Mouse (Mus musculus): ENCODE measurements around the gene Ehmt1.
A peak's percentile ranks its signal among the peaks of the same experiment; 100 is the strongest.

Gene Ehmt1

GRCm38 (mm10) chr2:24805621-24806020 lies 113.8 kb downstream of the Ehmt1 start:
- DNase-seq (ENCODE audit: low spot score) = no peak

DNA sequence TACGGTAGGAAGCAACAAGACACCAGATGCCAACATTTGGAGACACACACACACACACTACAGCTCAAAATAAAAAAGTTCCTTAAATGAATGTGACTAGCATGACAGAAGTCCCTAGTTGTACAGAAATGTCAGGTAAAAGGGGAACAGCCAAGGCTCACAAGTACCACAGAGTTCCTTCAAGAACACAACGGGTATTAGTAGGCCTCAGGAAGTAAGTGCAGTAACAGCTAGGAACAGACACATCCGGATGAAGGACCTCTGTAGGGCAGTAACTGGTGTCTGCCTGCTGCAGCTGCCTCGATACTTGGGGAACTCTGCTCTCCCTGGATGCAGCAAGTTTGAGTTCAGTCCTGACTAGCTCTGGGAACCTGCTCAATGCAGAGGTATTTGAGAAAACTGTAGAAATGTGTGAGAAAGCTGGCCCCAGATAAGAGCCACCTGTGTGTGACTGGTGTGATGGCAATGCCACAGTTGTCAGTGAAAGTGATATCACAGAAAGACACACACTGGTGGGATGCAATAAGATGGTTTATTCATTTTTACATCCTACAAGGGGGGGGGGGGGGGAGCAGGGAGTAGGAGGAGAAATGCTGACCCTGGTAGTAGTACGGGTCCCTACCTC lies 122.5 kb downstream of the Ehmt1 start:
- DNase-seq (ENCODE audit: low spot score) = no peak

DNA sequence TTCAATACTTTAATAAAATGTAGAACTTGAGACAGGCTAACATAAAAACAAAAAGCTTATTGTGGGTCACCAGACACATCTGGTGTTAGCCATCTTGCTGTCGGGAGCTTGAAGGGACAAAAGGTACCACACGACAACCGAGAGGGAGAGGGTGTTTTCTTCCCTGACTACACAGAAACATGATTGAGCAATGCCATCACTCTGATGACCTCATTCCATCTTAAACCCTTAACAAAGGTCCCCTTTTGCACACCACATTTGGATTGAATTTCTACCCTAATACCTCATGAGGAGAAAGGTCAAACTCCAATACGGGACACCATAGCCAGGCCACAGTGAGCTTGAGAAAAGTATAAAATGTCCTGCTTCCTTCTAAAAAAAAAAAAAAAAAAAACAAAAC lies 132.2 kb downstream of the Ehmt1 start:
- DNase-seq (ENCODE audit: low spot score) = no peak

DNA sequence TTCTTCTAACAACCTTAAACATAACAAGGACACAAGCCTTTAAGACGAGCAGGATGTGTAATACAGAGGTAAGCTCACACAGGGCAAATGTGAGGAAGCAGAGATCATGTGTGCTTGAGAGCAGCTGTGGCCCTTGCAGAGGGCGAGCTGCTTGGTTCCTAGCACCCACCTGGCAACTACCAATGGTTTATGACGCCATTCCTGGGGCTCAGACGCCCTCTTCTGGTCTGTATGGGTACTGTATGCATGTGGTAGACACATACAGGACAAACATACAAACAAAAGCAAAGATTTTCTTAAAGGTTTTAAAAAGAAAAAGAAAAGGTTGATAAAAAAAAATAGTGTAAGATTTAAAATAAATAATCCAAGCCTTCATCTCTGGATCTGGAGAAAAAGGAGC lies 138.2 kb downstream of the Ehmt1 start:
- DNase-seq (ENCODE audit: low spot score) = no peak

DNA sequence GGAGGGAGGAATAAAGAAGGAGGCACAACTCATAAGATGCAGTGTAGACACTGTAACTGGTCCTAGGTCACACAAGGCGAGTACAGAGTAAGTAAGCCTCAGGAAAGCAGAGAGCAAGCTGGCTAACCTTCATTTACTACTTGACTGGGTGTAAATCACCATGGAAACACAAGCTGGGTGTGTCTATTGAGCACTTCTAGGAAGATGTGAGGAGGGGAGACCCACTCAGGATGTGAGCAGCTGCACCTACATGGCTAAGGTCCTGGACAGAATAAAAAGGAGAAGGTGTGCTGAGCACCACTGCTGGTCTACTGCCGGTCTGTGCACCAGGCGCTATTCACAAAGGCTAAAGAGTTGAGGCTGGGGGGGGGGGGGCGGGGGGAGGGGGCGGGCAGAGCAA lies 142.6 kb downstream of the Ehmt1 start:
- no peak for DNase-seq (ENCODE audit: low spot score)

GRCm38 (mm10) chr2:24775951-24776587 lies 143.3 kb downstream of the Ehmt1 start:
- no peak for DNase-seq (ENCODE audit: low spot score)

- DNase-seq (ENCODE audit: low spot score) = no peak
Observed at GRCm38 (mm10) chr2:24774832-24775231, 144.6 kb downstream of the Ehmt1 start.

- no peak for DNase-seq (ENCODE audit: low spot score)
Observed at GRCm38 (mm10) chr2:24770861-24771260, 148.6 kb downstream of the Ehmt1 start.

- DNase-seq (ENCODE audit: low spot score) = peak; percentile 24
Observed at GRCm38 (mm10) chr2:24763115-24763557, 156.3 kb downstream of the Ehmt1 start, which contains the start of gene Cacna1b. Gene Cacna1b, minus strand, starts transcription at chr2:24763152.

DNA sequence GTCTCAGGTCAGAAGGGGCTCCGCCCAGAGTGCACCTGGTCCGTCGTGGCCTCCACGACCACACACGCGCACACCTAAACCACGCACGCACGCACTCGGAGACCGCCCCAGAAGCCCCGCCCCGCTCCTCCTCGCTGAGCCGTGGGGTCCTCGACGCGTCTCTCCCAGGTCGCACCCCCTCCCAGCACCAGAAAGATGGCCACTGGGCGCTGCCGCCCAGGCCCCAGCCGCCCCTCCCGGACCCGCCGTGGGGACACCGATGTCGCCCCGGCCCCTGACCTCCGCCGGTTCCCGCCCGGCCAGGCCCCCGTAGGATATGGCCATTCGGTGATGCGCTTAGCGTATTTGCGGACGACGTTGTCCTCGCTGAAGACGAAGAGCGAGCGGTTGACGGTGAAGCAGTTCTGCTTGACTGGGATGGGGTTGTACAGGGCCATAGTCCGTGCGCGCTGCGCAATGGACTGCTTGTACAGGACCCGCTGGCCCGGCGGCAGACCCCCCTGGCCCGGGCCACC lies 156.9 kb downstream of the Ehmt1 start:
- DNase-seq (ENCODE audit: low spot score) = no peak

DNA sequence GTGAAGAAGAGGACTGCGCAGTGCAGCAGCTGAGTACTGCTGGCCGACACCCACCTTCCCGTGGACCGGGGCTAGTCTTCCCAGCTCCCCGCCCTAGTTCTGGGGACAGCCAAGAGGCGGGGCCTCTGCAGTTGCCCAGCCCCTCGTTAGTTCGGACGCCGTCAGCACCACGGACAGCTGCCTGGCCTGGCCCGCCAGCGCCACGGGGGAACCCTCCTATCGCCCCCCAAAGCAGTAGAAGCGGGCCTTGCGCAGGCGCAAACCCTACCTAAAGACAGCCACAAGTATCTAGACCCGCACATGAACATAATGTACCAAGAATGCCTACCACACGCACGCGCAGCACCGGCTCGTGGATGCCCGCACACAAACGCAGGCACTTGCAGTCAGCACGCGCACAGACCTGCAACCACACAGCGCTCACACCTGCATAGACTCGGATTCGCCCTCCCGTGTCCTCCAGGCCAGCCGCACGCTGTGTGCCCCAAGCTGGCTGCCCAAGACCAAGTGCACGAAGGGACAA lies 157.4 kb downstream of the Ehmt1 start:
- peak; percentile 10 for DNase-seq (ENCODE audit: low spot score)

DNA sequence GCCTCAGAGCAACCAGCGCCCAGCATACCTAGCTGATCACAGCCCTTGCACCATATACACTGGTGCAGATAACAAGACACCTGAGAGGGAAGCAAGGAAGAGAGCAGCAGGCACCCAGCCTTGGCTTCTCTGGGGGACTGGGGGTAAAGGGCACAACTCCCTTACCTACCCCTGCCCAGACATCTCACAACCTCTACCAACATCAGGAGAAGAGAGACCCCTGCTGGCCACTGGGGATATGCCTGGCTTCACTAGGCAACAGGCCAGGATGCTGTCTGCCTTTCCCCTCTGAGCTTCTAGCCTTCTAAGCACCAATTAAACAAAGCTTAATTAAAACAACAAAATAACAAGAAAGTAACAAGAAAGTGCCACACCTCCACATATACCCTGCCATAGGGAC lies 164.1 kb downstream of the Ehmt1 start:
- no peak for DNase-seq (ENCODE audit: low spot score)

DNA sequence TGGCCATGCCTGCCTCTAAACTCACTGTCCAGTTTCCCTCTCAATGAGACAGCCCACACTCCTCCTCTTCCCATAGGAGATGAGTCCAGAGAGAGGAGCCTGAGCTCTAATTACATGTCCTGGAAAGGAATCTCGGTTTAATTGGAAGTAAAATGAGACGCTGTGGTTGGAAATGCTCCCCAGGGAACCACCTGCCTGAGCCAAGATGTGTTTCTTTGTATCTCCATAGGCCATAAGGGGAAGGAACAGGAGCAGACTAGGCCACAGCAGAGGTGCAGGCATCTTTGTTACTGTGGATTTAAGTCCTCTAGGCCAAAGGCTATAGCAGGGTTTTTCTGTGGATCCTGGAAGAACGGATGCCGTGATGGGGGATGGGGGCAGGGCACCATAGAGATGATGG lies 166.8 kb downstream of the Ehmt1 start:
- no peak for DNase-seq (ENCODE audit: low spot score)

DNA sequence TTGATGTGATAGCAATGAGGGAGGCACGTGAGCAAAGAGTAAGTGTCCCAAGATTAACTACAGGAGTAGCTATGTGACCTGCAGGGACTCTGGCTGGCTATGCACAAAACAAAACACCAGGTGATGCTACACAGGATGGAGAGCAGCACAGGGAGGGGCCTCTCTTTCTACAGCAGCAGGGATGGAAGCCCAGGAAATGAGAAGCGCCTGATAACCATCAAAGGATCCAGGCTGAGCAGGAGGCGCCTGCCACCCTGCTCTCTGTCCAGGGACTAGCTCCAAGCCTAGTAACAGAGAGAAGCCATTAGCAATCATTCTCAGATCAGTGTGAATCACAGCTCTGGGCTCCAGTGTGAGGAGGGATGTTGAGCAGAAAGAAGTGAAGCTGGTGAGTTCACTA lies 169.4 kb downstream of the Ehmt1 start:
- no peak for DNase-seq (ENCODE audit: low spot score)

- no peak for DNase-seq (ENCODE audit: low spot score)
Observed at GRCm38 (mm10) chr2:24747878-24748277, 171.5 kb downstream of the Ehmt1 start.

All from ovary, adult 18-20 months (tissue).